Mouse (Mus musculus) T-helper 17 cell (primary cell): ENCODE measurements around the gene Mlx.

Source experiments
- in situ Hi-C, 2 experiments: fragments of 300-600 bp; cut with MboI, MseI; formaldehyde crosslinking; loops; 1 replicate in 1 of 2; 2 replicates in 1 of 2; pipeline ENCODE4 v1.15.1; 2025; ENCODE audit warnings: high pct_unique_total_duplicates in 2 of 2

Gene Mlx

DNA sequence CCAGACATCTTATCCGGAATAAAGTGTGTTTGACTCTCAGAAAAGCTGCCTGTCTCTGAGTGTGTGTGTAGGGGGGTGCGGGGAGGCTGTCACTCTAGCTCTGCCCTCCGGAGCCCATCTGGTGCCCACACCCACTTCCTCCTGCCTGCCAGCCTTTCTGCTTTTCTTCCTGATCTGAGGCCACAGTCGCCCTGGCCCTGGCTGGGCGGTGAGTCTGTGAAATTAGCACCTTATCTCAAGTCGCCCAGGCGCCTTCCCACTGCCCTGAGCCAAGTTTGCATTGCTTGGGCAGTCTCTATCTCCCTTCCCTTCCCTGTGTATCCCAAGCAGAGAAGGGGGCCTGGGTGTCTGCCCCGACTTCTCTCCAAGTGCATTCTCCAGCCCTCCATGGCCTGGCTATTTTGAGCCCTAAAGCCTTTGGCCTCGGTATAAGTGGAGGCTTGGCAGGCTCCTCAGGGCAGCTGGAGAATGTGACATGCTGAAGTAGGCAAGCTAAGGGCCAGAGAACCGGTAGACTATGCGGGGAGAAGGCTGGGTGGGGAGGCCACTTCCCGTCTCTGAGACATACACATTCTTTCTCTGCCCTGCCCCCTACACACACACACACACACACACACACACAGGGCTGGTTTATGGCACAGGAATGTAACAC is 23.3 kb upstream of the Mlx start:
- in situ Hi-C loops, result loop anchor here (5.0 to 10.0 kb wide), 2 partner anchors 82 to 169 kb away; no protein-coding TSS in a partner anchor

DNA sequence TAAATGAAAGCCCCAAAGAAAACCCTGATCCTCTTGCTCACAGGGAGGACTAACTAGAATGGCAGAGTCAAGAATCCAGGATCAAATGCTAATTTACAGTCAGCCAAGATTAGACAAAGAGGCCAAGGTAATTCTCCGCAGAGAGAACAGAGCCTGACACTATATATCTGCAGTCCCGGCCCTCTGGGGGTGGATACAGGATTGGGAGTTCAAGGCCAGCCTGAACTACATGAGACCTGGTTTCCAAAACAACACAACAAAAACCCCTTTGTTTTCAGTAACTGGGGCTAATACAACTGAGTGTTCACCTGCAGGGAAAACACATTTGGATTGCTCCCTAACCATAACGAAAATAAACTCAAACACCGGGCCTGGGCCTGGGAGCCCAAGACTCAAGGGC is 22.6 kb upstream of the Mlx start:
- in situ Hi-C loops, result loop anchor here (5.0 to 10.0 kb wide), 2 partner anchors 82 to 170 kb away; no protein-coding TSS in a partner anchor

DNA sequence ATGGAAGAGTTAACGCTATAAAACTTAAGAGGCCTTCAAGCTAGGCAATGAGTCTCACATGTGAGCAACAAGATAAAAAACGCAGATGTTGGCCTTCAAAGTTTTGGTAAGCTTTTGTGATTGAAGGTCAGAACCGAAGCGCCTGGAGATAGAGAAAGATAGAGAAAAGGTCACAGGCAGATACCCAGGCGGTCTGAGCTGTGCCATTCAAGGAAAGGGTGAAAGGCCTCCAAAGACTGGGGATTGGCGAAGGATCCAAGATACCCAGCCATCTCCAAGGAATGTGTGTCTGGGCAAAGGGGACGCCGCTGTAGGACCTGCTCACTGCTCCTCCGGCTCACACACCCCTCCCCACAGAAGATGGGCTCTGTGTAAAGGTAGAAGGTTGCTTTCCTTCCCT is 22.1 kb upstream of the Mlx start:
- in situ Hi-C loops, result loop anchor here in 1 of 2 experiments (10.0 kb wide), 1 partner anchor 170 kb away; no protein-coding TSS in a partner anchor

DNA sequence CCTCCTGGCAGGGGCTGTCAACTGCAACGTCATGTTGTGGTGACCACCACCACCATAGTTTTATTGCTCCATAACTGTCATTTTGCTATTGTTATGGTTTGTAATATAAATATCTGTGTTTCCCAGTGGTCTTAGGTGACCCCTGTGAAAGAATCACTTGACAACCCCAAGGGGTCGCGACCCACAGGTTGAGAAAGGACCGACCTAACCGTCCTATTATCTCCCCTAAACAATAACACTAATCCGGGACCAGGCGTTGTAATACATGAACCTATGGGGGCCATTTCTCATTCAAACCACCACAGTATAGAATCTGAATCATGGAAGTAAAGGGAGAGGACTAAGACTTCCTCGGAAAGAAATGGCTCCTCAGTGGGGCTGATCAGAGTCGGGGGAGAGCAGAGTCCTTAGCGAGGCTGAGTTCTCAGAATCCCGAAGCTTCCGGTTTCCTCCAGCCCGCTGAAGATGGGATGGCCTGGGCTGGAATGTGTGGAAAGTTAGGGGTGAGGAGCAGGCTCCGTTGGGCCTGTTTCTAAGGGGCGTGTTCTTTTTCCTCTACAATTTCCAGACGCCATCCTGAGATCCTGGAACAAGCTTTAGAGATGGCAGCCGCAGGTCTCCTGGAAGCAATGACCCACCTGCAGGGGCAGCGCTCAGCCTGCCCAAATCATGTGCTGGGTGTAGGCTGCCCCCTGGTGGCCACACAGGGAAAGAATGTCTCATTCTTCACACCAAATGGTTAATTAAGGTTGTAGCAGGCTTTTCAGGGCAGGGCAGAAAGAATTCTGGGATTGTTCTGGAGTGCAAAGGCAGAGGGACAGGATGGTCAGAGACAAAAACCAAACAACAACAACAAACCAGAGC is 20.3 kb upstream of the Mlx start:
- in situ Hi-C loops, result loop anchor here in 1 of 2 experiments (10.0 kb wide), 1 partner anchor 172 kb away; no protein-coding TSS in a partner anchor

DNA sequence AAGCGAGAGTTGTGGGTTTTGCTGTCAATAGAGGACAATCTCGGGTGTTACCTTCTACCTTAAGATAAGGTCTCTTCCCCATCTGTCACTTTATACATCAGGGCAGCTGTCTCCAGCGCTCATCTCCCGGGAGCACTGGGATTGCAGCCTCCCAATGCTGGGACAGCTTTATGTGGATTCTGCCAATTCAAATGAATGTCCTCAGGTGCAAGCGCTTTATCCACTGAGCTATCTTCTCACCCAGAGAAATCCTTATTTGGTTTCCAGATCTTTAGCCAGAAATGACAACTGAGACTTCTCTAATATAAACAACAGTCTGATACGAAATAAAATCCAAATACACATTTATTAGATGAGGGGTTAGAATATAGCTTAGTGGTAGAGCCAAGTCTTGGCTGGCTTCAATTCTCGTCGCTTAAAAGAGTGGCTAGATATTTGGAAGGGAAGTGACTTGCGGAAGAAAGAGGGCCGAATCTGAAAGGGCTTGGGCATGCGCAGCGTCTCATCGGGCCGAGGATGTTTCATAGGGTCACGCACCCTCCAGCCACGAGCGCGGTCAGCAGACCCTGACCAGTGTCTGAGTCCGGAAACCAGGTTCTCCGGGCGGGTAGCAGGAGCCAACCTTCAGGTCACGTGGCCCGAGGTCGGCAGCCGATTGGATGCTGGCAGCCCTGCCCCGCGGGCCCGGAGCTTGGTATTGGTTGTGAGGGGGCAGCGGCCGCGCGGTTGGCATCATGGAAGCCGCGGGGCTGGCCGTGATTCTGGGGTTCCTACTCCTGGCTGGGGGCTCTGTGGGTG is 17.5 kb upstream of the Mlx start, which contains the start of gene Naglu:
TSS of gene Naglu (plus strand) at position 622 of the 798 bp plus-strand sequence.
- in situ Hi-C loops, result loop anchor here in 1 of 2 experiments (10.0 kb wide), 1 partner anchor 175 kb away; no protein-coding TSS in a partner anchor

DNA sequence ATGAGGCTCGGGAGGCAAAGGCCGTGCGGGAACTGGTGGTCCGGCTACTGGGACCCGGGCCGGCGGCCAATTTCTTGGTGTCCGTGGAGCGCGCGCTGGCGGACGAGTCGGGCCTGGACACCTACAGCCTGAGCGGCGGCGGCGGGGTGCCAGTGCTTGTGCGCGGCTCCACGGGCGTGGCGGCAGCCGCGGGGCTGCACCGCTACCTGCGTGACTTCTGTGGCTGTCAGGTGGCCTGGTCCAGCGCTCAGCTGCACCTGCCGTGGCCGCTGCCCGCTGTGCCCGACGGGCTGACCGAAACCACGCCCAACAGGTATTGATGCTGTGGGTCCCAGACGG is 16.9 kb upstream of the Mlx start:
- in situ Hi-C loops, result no loop called here

DNA sequence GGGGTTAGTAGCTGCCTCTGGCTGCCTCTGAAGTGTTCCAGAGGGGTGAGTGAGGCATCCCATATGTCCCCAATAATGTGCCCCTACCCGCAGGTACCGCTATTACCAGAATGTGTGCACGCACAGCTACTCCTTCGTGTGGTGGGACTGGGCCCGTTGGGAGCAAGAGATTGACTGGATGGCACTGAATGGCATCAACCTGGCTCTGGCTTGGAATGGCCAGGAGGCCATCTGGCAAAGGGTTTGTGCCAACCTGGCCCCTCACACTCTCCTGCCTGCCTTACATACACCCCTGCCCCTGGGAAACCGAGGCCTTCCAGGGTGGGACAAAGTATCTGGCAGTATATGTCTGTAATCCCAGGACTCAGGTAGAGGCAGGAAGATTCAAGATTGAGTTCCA is 16.1 kb upstream of the Mlx start:
- in situ Hi-C loops, result no loop called here

DNA sequence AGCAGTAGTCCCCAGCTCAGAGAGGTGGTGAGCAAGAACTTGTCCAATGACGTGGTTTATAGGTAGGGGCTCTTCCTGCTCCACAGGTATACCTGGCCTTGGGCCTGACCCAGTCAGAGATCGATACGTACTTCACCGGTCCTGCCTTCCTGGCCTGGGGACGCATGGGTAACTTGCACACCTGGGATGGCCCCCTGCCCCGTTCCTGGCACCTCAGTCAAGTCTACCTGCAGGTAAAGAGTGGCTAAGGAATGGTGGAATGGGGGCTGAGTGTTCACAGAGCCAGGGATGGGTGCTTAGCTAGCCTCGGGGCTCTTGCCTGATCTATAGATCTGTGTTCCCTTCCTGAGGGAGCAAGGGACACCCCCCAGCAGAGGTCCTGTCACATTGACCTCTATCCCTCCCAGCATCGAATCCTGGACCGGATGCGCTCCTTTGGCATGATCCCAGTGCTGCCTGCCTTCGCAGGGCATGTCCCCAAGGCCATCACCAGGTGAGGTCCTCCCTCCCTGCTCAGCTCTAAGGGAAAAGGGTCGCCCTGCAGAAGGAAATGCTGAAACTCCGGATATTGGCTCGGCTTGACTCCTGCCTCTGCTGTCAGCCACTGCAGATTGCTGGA is 15.2 kb upstream of the Mlx start:
- in situ Hi-C loops, result no loop called here

DNA sequence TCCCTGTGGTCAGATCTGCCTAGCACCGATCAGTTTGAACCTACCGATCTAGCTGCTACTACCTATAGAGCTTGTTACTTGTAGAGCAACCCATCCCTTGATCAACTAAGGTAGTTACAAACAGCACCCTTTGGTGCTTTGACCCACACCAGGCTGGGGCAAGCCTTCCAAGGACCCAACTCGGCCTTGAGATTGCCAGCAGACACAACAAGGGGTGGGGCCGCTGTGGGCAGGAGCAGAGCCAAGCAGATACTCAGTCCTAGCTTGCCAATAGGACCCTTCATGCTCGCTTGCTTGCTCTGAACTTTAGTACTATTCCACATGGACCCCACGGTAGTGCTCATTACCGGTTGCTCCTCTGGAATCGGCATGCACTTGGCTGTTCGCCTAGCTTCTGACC is 9.0 kb upstream of the Mlx start, which contains the start of gene Hsd17b1:
TSS of gene Hsd17b1 (plus strand) at position 291 of the 400 bp plus-strand sequence.
- in situ Hi-C loops, result no loop called here

DNA sequence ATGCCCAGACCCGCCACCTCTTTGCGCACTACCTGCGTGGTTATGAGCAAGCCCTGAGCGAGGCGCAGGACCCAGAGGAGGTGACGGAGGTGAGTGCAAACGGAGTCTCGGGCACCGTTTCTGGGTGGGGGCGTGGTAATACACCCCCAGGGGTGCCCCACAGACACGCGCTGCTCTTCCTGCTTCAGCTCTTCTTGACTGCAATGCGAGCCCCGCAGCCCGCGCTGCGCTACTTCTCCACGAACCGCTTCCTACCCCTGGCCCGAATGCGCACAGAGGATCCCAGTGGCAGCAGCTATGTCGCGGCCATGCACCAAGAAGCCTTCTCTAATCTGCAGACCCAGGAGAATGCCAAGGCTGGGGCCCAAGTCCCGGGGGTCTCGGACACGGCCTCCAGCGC is 7.3 kb upstream of the Mlx start:
- in situ Hi-C loops, result loop anchor here in 1 of 2 experiments (5.0 kb wide), 1 partner anchor 103 kb away; no protein-coding TSS in a partner anchor

DNA sequence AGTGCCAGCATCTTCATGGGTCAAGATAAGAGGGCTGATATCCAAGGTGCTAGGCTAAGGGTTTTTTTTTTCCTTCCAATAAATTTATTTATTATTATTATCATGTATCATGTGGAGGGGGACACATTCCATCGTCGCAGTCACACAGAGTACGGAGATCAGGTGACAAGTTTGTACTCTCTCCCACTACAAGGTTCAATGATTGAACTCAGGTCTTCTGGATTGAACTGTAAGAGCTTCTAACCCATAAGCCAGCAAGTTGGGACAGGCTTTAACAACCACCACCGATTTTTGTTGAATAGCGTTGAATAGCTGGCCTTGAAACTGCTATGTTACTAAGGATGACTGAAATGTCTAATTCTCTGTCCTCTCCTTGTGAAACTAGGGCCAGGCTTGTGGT is 6.7 kb upstream of the Mlx start:
- in situ Hi-C loops, result loop anchor here in 1 of 2 experiments (5.0 kb wide), 1 partner anchor 102 kb away; no protein-coding TSS in a partner anchor

DNA sequence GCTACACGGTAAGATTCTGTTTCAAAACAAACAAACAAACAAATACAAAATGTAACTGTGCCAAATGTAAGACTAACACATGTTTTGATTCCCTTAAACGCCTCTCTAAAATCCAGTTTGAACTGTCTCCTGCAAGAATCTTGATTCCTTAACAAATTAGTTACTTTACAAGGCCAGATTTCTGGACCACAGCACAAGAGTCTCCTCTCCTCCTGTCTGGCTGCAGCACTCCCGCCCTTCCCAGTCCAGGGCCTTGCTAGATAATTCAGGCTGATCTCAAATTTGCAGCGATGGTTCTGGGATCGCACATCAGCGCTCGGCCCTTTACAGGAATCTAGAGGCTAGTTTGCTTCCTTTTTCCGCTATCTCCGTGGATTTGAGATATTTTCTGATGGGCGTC is 5.4 kb upstream of the Mlx start:
- in situ Hi-C loops, result loop anchor here in 1 of 2 experiments (5.0 kb wide), 1 partner anchor 101 kb away; no protein-coding TSS in a partner anchor

DNA sequence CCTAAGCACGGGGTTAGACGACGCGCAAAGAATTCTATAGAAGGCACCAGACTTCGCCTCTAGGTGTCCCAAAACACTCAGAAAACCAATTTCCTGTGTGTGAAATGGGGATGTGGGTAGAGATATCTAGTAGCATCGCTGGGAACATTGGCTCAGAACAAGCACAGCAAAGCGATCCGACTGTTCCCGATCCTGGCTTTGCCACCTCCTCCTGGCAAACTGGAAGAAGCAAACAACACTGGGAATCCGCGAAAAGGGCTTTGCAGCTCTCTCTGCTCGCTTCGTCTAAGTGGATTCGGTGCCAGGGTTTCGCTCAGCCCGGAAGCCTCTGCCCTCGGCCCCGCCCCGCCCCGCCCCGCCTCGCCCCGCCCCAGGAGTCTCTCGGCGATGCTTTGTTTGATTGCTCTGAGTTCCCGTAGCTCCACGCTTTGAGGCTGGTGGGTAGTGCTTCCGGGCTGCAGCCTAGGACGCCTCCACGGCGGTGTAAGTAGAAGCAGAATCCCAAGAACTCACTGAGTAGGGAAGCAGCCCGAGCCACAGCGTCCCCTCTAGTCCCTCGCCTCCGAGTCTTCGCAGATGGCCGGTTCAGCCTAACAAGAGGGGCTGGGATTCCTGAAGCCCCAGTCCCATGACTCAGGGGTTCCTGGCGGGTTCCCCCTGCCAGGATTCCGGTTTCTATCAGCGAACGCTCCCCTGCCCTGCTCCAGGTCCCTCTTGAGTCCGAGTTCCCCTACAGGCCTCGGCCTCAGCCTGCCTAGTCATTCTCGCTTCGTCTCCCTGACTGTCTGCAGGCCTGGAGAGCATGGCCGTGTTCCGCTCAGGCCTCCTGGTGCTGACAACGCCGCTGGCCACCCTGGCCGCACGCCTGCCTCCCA is 4.6 kb upstream of the Mlx start, which contains the start of gene Coasy:
TSS of gene Coasy (plus strand) at position 358 of the 875 bp plus-strand sequence.
- in situ Hi-C loops, result loop anchor here in 1 of 2 experiments (5.0 kb wide), 1 partner anchor 100 kb away; no protein-coding TSS in a partner anchor

DNA sequence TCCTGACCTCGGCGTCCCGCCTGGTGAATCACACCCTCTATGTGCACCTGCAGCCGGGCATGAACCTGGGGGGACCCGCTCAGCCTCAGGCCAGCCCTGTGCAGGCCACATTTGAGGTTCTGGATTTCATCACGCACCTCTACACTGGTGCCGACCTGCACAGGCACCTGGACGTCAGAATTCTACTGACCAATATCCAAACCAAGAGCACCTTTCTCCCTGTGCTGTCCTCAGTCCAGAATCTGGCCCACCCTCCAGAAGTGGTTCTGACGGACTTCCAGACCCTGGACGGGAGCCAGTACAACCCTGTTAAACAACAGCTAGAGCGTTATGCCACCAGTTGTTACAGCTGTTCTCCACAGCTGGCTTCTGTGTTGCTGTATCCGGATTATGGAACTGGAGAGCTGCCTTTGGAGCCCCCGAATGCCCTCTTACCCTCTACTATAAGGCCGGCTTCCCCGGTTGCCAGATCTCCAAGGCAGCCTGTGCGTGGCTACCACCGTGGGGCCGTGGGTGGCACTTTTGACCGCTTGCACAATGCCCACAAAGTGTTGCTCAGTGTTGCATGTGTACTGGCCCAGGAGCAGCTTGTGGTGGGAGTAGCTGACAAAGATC is 3.9 kb upstream of the Mlx start:
- in situ Hi-C loops, result loop anchor here in 1 of 2 experiments (5.0 kb wide), 1 partner anchor 99 kb away; no protein-coding TSS in a partner anchor

DNA sequence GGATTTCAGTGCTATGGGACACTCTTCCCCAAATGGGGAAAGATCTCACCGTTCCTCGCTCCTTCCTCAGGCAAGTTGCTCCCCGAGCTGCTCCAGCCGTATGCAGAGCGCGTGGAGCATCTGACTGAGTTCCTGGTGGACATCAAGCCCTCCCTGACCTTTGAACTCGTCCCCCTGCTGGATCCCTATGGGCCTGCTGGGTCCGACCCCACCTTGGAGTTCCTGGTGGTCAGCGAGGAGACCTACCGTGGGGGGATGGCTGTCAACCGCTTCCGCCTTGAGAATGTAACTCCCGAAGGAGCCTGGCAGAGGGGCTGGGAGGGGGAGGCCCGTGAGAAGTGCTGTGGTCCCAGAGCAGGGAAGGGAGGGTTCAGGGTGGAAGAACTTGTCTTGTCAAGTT is 2.8 kb upstream of the Mlx start:
- in situ Hi-C loops, result loop anchor here in 1 of 2 experiments (5.0 kb wide), 1 partner anchor 98 kb away; no protein-coding TSS in a partner anchor

DNA sequence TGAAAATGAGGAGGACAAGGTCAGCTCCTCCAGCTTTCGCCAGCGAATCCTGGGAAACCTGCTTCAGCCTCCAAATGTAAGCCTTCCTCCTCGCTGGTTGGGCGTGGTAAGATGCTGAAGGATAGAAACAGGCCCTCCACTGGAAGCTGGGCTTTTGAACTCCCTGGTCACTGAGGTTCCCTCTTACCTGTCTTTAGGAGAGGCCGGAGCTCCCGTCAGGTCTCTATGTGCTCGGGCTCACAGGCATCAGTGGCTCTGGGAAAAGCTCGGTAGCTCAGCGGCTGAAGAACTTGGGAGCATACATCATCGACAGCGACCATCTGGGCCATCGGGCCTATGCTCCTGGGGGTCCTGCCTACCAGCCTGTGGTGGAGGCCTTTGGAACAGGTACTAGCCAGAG is 2.3 kb upstream of the Mlx start:
- in situ Hi-C loops, result loop anchor here in 1 of 2 experiments (5.0 kb wide), 1 partner anchor 97 kb away; no protein-coding TSS in a partner anchor

DNA sequence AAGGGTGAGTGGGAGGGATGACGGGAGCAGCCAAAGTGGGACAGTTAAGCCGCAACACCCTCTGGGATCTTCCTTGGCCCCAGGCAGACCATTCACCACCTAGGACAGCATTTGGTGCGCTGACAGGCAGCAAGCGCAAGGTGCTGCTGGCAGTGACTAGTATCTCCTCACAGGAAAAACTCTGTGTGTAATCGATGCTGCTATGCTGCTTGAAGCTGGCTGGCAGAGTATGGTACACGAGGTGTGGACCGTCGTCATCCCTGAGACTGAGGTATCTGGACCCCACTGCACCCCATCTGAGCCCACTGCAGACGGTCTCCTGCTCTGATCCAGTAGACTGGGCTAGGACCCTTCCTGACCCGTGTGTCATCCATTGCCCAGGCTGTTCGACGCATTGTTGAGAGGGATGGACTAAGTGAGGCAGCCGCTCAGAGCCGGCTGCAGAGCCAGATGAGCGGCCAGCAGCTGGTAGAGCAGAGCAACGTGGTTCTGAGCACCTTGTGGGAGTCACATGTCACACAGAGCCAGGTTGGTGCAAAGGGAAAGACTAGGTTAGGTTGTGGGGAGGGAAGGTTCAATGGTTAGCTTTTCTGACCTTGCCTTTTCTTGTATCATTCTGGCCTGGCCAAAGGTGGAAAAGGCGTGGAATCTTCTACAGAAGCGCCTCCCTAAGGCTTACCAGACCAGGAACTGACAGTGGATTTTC is 1.3 kb upstream of the Mlx start:
- in situ Hi-C loops, result no loop called here

DNA sequence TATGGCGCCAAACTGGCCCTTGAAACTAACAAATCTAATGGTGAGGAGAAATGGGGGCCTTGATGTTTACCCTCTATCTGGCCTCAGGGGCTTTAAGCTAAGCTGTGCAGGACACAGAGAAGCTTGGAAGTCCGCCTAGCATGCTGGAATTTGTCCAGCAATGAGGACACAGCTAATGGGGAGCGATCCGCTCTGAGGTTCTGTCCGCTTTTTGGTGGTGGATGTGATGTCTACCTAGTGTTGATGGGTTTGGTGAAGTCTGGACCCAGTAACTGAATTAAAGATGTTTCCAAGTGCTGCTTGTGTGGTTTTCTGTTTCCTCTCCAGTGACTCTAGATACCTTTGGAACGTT is 778 bp upstream of the Mlx start:
- in situ Hi-C loops, result no loop called here

DNA sequence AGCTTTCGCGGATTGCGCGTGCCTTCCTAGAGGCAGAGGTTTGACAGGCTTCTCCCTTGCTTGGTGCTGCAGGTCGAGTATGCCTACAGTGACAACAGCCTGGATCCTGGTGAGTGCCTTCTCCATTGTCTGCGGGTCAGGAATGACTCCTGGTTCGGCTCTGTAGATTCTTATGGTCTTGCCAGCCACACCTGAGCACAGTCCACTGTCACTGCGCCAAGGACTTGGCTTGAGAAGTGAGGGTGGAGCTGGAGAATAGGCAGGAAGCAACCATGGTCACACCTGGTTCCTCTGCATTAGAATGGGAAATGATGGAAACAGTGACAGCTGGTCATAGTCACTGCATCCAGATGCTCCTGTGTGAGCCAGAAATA is 592 bp downstream of the Mlx start:
- in situ Hi-C loops, result no loop called here
